Comparison of ENCODE assay signal across 17 mouse cellular contexts in the genomic region with DNA sequence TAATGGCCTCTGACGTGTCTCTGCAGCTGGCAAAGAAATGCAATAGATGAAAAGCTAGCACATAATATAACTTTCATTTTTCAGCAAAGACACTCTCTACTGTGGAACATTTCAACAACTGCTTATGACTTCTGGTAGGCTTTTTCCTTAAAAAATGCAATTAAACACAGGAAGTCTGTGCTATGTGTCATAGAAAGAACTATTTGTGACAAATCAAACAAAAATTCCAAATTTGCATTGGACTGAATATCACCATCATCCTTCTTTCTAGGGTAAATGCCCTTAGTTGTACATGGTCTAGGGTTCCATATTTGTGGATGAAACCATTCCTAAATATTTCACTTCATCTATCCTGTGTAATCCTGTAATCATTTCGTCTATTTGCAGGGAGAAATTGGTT.
"Had no signal": no experiment of that assay in that cellular context is flagged by ENCODE, and none has a peak within 500 bp of the region (broad histone marks: within the 10 kb centered on the region; RNA-seq: fewer than 3 reads in every experiment).

No protein-coding gene starts in this region.

- H3K9ac ChIP-seq: liver, embryonic 14.5 days; lung, embryonic 15.5 days; midbrain, embryonic 12.5 days; neural tube, embryonic 12.5 days had no signal

- H3K4me2 ChIP-seq: lung, embryonic 15.5 days; midbrain, embryonic 12.5 days; neural tube, embryonic 12.5 days had no signal

- H3K4me3 ChIP-seq: lung, embryonic 15.5 days; midbrain, embryonic 10.5 days; midbrain, embryonic 12.5 days; neural tube, embryonic 12.5 days had no signal

- H3K4me1 ChIP-seq: lung, embryonic 15.5 days; midbrain, embryonic 10.5 days; midbrain, embryonic 12.5 days; neural tube, embryonic 12.5 days had no signal

- ATAC-seq: lung, postnatal 0 days; midbrain, embryonic 16.5 days had no signal

- H3K9me3 ChIP-seq: lung, embryonic 15.5 days; midbrain, embryonic 10.5 days; midbrain, embryonic 12.5 days; neural tube, embryonic 12.5 days had no signal

- DNase-seq: lung, adult 18-20 months; lung, postnatal 14 days; lung, postnatal 4 days; midbrain, embryonic 14.5 days; right cerebral cortex, postnatal 25 days; right cerebral cortex, postnatal 4 days; spleen, adult 18-20 months; thymus, adult 2 months; thymus, postnatal 25 days; thymus, postnatal 4 days had no signal

- H3K27ac ChIP-seq: liver, embryonic 14.5 days; lung, embryonic 15.5 days; midbrain, embryonic 10.5 days; midbrain, embryonic 12.5 days; neural tube, embryonic 12.5 days had no signal

- H3K27me3 ChIP-seq: lung, embryonic 15.5 days; midbrain, embryonic 12.5 days; neural tube, embryonic 12.5 days had no signal

- H3K36me3 ChIP-seq: lung, embryonic 15.5 days; midbrain, embryonic 10.5 days; midbrain, embryonic 12.5 days; neural tube, embryonic 12.5 days had no signal
